Comparison of ENCODE assay signal across 25 mouse cellular contexts in the genomic region with DNA sequence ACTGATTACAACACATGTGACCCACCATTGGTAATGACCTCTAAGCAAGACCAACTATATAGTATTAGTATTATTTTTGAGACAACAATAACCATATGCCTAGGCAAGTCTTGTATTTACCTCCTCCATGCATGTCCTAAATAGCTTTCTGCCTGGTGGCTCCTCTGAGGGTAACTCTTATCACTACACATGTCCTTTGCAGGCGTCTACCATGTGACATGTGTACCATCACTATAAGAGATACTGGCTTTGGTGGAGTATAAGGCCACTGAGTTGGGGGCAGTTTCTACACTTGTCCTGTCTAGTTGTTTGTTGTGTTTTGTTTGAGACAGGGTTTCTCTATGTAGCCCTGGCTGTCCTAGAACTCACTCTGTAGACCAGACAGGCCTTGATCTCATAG.
"Had no signal": no experiment of that assay in that cellular context is flagged by ENCODE, and none has a peak within 500 bp of the region (broad histone marks: within the 10 kb centered on the region; RNA-seq: fewer than 3 reads in every experiment).

No protein-coding gene starts in this region.

- ATAC-seq: forebrain, postnatal 0 days; hindbrain, postnatal 0 days; intestine, embryonic 16.5 days had no signal

- DNase-seq: forebrain, postnatal 0 days; gastrocnemius, postnatal 14 days; gastrocnemius, postnatal 36 days; heart, adult 11 months; heart, adult 2 months; heart, postnatal 14 days; heart, postnatal 36 days; kidney, adult 11 months; kidney, adult 2 months; kidney, adult 9 months; kidney, postnatal 14 days; kidney, postnatal 36 days; layer of hippocampus, adult 9-11 months; layer of hippocampus, postnatal 36 days; left cerebral cortex, postnatal 4 days had no signal

- H3K9ac ChIP-seq: forebrain, postnatal 0 days; heart, embryonic 13.5 days; heart, embryonic 15.5 days; hindbrain, embryonic 13.5 days; hindbrain, embryonic 15.5 days; kidney, embryonic 15.5 days; limb, embryonic 13.5 days had no signal

- H3K4me1 ChIP-seq: heart, embryonic 13.5 days; heart, embryonic 15.5 days; hindbrain, embryonic 15.5 days; limb, embryonic 13.5 days had no signal

- H3K27ac ChIP-seq: heart, adult 2 months; heart, embryonic 13.5 days; heart, embryonic 15.5 days; hindbrain, embryonic 13.5 days; hindbrain, embryonic 15.5 days; hindbrain, postnatal 0 days; kidney, embryonic 15.5 days; kidney, postnatal 0 days; limb, embryonic 13.5 days had no signal

- H3K9me3 ChIP-seq: heart, embryonic 13.5 days; heart, embryonic 15.5 days; hindbrain, embryonic 13.5 days; hindbrain, embryonic 15.5 days; kidney, embryonic 15.5 days; limb, embryonic 13.5 days had no signal

- H3K36me3 ChIP-seq: heart, embryonic 13.5 days; heart, embryonic 15.5 days; hindbrain, embryonic 13.5 days; hindbrain, embryonic 15.5 days; kidney, embryonic 15.5 days; limb, embryonic 13.5 days had no signal

- H3K27me3 ChIP-seq: heart, embryonic 13.5 days; heart, embryonic 15.5 days; hindbrain, embryonic 13.5 days; hindbrain, embryonic 15.5 days; kidney, embryonic 15.5 days; limb, embryonic 13.5 days had no signal

- H3K4me3 ChIP-seq: heart, adult 2 months; heart, embryonic 13.5 days; heart, embryonic 15.5 days; hindbrain, embryonic 13.5 days; hindbrain, embryonic 15.5 days; kidney, embryonic 15.5 days; limb, embryonic 13.5 days had no signal

- H3K4me2 ChIP-seq: heart, embryonic 11.5 days; heart, embryonic 13.5 days; heart, embryonic 15.5 days; hindbrain, embryonic 13.5 days; hindbrain, embryonic 15.5 days; kidney, embryonic 15.5 days; limb, embryonic 13.5 days had no signal
